Mouse (Mus musculus) midbrain, embryonic 16.5 days (tissue): ENCODE measurements around the gene Tlx2. TPM values are rescaled to one million over a fixed set of nuclear protein-coding genes. Genes with fewer than 3 reads are reported as not detected.

ENCODE experiments used
- ATAC-seq: fragments of 200-750 bp; cut with Nextera tagmentation; 2 replicates; pipeline ENCODE4 v1.8.0; 2017; ENCODE audit warnings: moderate TSS enrichment
- H3K27ac ChIP-seq: fragments of 300-500 bp; sonication (generic); 2 replicates; pipeline ENCODE4 v1.5.1; 2014; ENCODE audit warnings: mild to moderate bottlenecking, low read length, mixed read lengths
- H3K27me3 ChIP-seq: fragments of 300-500 bp; sonication (generic); 2 replicates; pipeline ENCODE4 v1.6.1; 2014; ENCODE audit warnings: low read depth, low read length, mixed read lengths; ENCODE audit not compliant: control insufficient read depth, insufficient read depth
- H3K36me3 ChIP-seq: fragments of 300-500 bp; sonication (generic); 2 replicates; pipeline ENCODE4 v1.6.1; 2014; ENCODE audit warnings: mild to moderate bottlenecking, low read length, moderate library complexity, mixed read lengths; ENCODE audit not compliant: control insufficient read depth, insufficient read depth
- H3K4me1 ChIP-seq: fragments of 300-500 bp; sonication (generic); 2 replicates; pipeline ENCODE4 v1.6.1; 2014; ENCODE audit warnings: mild to moderate bottlenecking, low read length, mixed read lengths; ENCODE audit not compliant: control insufficient read depth, insufficient read depth
- H3K4me2 ChIP-seq: fragments of 300-500 bp; sonication (generic); 2 replicates; pipeline ENCODE4 v1.6.1; 2014; ENCODE audit warnings: mild to moderate bottlenecking, low read length, mixed read lengths
- H3K4me3 ChIP-seq: fragments of 300-500 bp; sonication (generic); 2 replicates; pipeline ENCODE4 v1.5.1; 2014; ENCODE audit warnings: low read depth, mild to moderate bottlenecking, low read length, moderate library complexity, mixed read lengths
- H3K9ac ChIP-seq: fragments of 300-500 bp; sonication (generic); 2 replicates; pipeline ENCODE4 v1.6.1; 2014; ENCODE audit warnings: low read depth, low read length, mixed read lengths
- H3K9me3 ChIP-seq: fragments of 300-500 bp; sonication (generic); replicated peaks from 2 replicates; pipeline ENCODE4 v1.6.1; 2014; ENCODE audit warnings: mild to moderate bottlenecking, low read length, mixed read lengths; ENCODE audit not compliant: control insufficient read depth, poor library complexity, severe bottlenecking
- WGBS: fragments of 180-500 bp; shearing (Covaris S2); extraction: QIAGEN DNeasy Blood & Tissue Kit; methylation state at CpG from one replicate; pipeline ENCODE4 v1.1.7; 2014; 5-methylcytosine and 5-hydroxymethylcytosine counted together
- polyA plus RNA-seq: library from polyadenylated mRNA; unstranded; fragments of >200 nt; fragmentation: Nextera tagmentation; extraction: Ambion mirVana; gene quantifications from 2 replicates; pipeline ENCODE4 v1.2.1, GENCODE M21; 2015

The Tlx2 gene
- polyA plus RNA-seq, 1 experiment from 2014 or later: not detected

DNA sequence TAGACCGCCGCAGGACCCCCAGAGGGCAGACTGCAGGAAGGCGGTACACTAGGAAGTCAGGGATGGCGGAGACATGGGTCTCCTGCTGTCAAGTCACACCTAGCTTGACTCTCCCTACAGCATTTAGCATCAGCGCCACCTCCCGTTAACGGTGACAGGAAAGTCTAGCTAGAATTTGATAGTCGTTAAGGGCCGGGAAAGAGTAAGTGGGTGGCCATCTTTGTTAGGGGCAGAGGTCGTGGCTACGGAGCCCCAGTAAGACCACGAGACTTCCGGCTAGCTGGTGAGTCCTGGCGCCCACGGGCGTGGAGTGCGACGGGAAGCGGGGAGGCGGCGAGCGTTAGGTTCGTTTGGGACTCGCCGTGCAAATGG lies 31.2 kb upstream of the Tlx2 start, which contains the start of the genes Ccdc142 and Gm42688:
TSS of gene Ccdc142 (plus strand) at position 286 of the 372 bp plus-strand sequence.
TSS of gene Gm42688 (plus strand) at position 302 of the 372 bp plus-strand sequence.
- Histone ChIP-seq H3K36me3 (no peaks in the 10 kb centered on the region), H3K9ac (peak within 1 kb of the TSS; percentile 94), H3K27ac (peak within 1 kb of the TSS; percentile 88), H3K4me3 (peak within 1 kb of the TSS; percentile 84), H3K4me2 (peak within 1 kb of the TSS; percentile 98), H3K4me1 (peaks cover 16% of the 10 kb centered on the region), H3K27me3 (peaks cover 3% of the 10 kb centered on the region; the same call in 1 of the 2 replicates), H3K9me3 (no peaks in the 10 kb centered on the region)
- WGBS: under 1% methylated on average over 25 of the region's 25 CpGs
- ATAC-seq: peak; percentile 90

GRCm38 (mm10) chr6:83098411-83098810 lies 28.3 kb upstream of the Tlx2 start:
- Histone ChIP-seq H3K36me3 (no peaks in the 10 kb centered on the region), H3K4me1 (peaks cover 14% of the 10 kb centered on the region)
- 73% methylated on average over 2 of the region's 2 CpGs for WGBS

GRCm38 (mm10) chr6:83095968-83096367 lies 25.9 kb upstream of the Tlx2 start:
- Histone ChIP-seq H3K27ac (no peak overlapping the region), H3K4me2 (no peak overlapping the region), H3K9ac (no peak overlapping the region), H3K4me3 (no peak overlapping the region), H3K9me3 (no peaks in the 10 kb centered on the region), H3K4me1 (0 out of 2 replicates have a peak, but pooled peaks cover 3% of the 10 kb centered on the region), H3K27me3 (peaks cover 8% of the 10 kb centered on the region), H3K36me3 (no peaks in the 10 kb centered on the region)
- ATAC-seq: no peak
- 43% methylated on average over 6 of the region's 6 CpGs for WGBS

More at GRCm38 (mm10) chr6:83098411-83098810, 28.3 kb upstream of the Tlx2 start:
- Histone ChIP-seq H3K4me2 (no peak overlapping the region), H3K9me3 (no peaks in the 10 kb centered on the region), H3K4me3 (no peak overlapping the region), H3K27ac (no peak overlapping the region), H3K9ac (no peak overlapping the region), H3K27me3 (peaks cover 7% of the 10 kb centered on the region; the same call in 1 of the 2 replicates)
- ATAC-seq: no peak

- no peak overlapping the region for H3K27ac ChIP-seq
- no peak overlapping the region for H3K4me3 ChIP-seq
- ATAC-seq: no peak
- H3K4me2 ChIP-seq: no peak overlapping the region
- no peak overlapping the region for H3K9ac ChIP-seq
- H3K9me3 ChIP-seq: no peaks in the 10 kb centered on the region
- WGBS: 40% methylated on average over 6 of the region's 6 CpGs
- H3K27me3 ChIP-seq: peaks cover 33% of the 10 kb centered on the region
- no peaks in the 10 kb centered on the region for H3K36me3 ChIP-seq
- 0 out of 2 replicates have a peak, but pooled peaks cover under 1% of the 10 kb centered on the region for H3K4me1 ChIP-seq
Observed at GRCm38 (mm10) chr6:83092416-83093127, 22.5 kb upstream of the Tlx2 start.

GRCm38 (mm10) chr6:83087926-83088260 lies 17.8 kb upstream of the Tlx2 start:
- no peak for ATAC-seq
- 0 out of 2 replicates have a peak, but pooled peaks cover 3% of the 10 kb centered on the region for H3K4me1 ChIP-seq
- no peak overlapping the region for H3K9ac ChIP-seq
- 5% methylated on average over 9 of the region's 9 CpGs for WGBS
- H3K27ac ChIP-seq: no peak overlapping the region
- H3K4me2 ChIP-seq: peak overlapping the region; percentile 28
- no peaks in the 10 kb centered on the region for H3K9me3 ChIP-seq
- H3K4me3 ChIP-seq: peak overlapping the region; percentile 16
- H3K36me3 ChIP-seq: no peaks in the 10 kb centered on the region
- H3K27me3 ChIP-seq: peaks cover 72% of the 10 kb centered on the region

DNA sequence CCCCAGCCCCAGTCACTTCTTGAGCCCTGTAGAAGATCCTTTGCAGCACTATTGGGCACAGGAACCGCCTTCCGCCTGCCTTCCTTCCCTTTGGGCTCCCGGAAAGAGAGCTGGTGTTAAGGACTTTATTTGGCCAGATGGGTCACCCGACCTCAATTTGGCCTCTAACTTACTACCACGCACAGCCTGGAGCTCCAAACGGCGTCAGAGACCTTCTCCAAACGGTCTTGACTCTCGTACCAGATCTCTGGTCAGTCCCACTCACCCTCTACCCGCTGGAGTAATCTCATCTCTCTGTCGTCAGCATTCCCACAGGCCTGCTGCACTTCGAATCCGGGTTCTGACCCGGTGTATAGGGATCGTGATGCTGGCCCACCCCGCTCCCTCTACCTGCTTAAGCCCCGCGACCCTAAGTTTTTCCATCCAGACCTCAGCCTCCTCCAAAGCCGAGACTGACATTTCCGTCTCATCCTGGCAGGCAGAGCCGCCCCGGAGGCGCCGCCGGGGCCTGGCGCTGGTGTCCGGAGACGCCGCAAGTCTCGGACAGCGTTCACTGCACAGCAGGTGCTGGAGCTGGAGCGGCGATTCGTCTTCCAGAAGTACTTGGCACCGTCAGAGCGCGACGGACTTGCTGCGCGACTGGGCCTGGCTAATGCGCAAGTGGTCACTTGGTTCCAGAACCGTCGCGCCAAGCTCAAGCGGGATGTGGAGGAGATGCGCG lies 17.3 kb upstream of the Tlx2 start:
- no peaks in the 10 kb centered on the region for H3K9me3 ChIP-seq
- no peak overlapping the region for H3K9ac ChIP-seq
- H3K4me3 ChIP-seq: peak overlapping the region; percentile 16
- H3K36me3 ChIP-seq: no peaks in the 10 kb centered on the region
- WGBS: 1% methylated on average over 47 of the region's 47 CpGs
- peaks cover 77% of the 10 kb centered on the region for H3K27me3 ChIP-seq
- H3K4me2 ChIP-seq: peak overlapping the region; percentile 28
- ATAC-seq: no peak
- no peak overlapping the region for H3K27ac ChIP-seq
- 0 out of 2 replicates have a peak, but pooled peaks cover 3% of the 10 kb centered on the region for H3K4me1 ChIP-seq

DNA sequence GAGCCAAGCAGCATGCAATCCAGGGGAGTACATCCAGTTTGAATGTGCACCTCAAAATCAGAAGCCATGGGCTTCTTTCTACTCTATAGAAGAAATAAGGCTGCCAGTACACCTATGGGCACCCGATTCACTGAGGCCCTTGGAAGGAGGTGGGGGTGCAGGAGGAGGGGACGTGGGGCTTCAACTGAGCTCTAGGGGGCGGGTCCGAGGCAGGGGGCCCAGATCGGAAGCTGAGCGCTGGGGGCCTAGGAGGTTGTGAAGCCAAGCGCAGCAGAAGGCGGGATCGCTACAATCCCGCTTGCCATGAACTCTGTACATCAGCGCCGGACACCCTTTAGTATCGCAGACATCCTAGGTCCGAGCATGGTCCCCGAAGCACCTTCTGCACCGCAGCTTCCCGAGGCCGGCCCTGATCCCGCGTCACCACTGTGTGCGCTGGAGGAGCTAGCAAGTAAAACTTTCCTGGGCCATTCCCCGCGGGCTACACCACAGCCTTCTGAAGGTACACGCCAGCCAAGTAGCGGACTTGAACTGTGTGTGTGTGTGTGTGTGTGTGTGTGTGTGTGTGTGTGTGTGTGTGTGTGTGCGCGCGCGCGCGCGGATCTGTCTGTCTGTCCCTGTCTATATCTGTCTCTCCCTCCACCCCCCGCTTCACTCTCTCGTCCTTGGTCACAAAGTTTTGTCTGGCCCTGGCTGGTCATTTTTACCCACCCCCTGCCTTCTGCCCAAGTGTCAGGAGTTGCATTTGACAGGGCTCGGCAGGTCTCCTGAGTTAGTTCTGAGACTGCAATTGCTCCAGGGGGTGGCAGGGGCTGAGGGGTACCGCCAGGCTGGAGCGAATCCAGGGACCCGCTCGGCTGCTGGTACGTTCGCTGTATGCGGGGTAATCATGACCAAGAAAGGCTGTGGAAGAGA lies 16.3 kb upstream of the Tlx2 start, which contains the start of gene Lbx2:
TSS of gene Lbx2 (plus strand) at position 247 of the 915 bp plus-strand sequence.
- no peak within 1 kb of the TSS for H3K4me2 ChIP-seq
- H3K4me3 ChIP-seq: no peak within 1 kb of the TSS
- H3K4me1 ChIP-seq: 0 out of 2 replicates have a peak, but pooled peaks cover 3% of the 10 kb centered on the region
- 0 out of 2 replicates have a peak, but pooled peaks cover 4% of the 10 kb centered on the region for H3K36me3 ChIP-seq
- no peaks in the 10 kb centered on the region for H3K9me3 ChIP-seq
- 4% methylated on average over 42 of the region's 42 CpGs for WGBS
- H3K27ac ChIP-seq: no peak within 1 kb of the TSS
- no peak for ATAC-seq
- H3K27me3 ChIP-seq: peaks cover 82% of the 10 kb centered on the region
- no peak within 1 kb of the TSS for H3K9ac ChIP-seq

- H3K9ac ChIP-seq: no peak overlapping the region
- no peaks in the 10 kb centered on the region for H3K9me3 ChIP-seq
- H3K27ac ChIP-seq: no peak overlapping the region
- H3K4me2 ChIP-seq: no peak overlapping the region
- H3K36me3 ChIP-seq: 0 out of 2 replicates have a peak, but pooled peaks cover 4% of the 10 kb centered on the region
- H3K4me3 ChIP-seq: no peak overlapping the region
- peaks cover 6% of the 10 kb centered on the region for H3K4me1 ChIP-seq
- H3K27me3 ChIP-seq: peaks cover 65% of the 10 kb centered on the region
- no peak for ATAC-seq
- WGBS: 2% methylated on average over 6 of the region's 6 CpGs
Observed at GRCm38 (mm10) chr6:83084477-83084876, 14.4 kb upstream of the Tlx2 start.
